Mouse (Mus musculus): ENCODE measurements around the gene Sez6l.

- TF ChIP-seq POLR2A (IDR thresholded peaks at IDR 0.05; ENCODE audit: low read depth, low read length) (no peak), CTCF (IDR thresholded peaks at IDR 0.05; ENCODE audit: extremely low read depth, insufficient read depth, insufficient read length, insufficient replicate concordance) (no peak)
These were observed 75.6 kb downstream of the Sez6l start for GRCm38 (mm10) chr5:112501384-112501783.
